Mouse (Mus musculus) Muller cell, postnatal 12 days (primary cell): ENCODE data around the gene Myh13.

ENCODE experiments used
- DNase-seq: peaks from one replicate; pipeline ENCODE4 v3.0.0-alpha.2; 2015; ENCODE audit errors: inconsistent ontology term

Gene Myh13

GRCm38 (mm10) chr11:67321358-67321757, at the start of gene Myh13:
Gene Myh13, plus strand, starts transcription at chr11:67321658.
- DNase-seq = no peak

GRCm38 (mm10) chr11:67276601-67277174, 44.8 kb upstream of the Myh13 start, which contains the start of gene Myh8:
Gene Myh8, plus strand, starts transcription at chr11:67277124.
- DNase-seq = peak; percentile 74

GRCm38 (mm10) chr11:67293440-67293839, 28.0 kb upstream of the Myh13 start:
- DNase-seq = no peak

GRCm38 (mm10) chr11:67313733-67314452, 7.6 kb upstream of the Myh13 start:
- DNase-seq = no peak

GRCm38 (mm10) chr11:67326536-67326935, 5.1 kb downstream of the Myh13 start:
- no peak for DNase-seq

GRCm38 (mm10) chr11:67344556-67344955, 23.1 kb downstream of the Myh13 start:
- no peak for DNase-seq

GRCm38 (mm10) chr11:67345186-67345855, 23.9 kb downstream of the Myh13 start:
- DNase-seq = peak; percentile 64

- no peak for DNase-seq
These were observed 24.4 kb downstream of the Myh13 start for GRCm38 (mm10) chr11:67345856-67346236.

GRCm38 (mm10) chr11:67350153-67350768, 28.8 kb downstream of the Myh13 start:
- DNase-seq = peak; percentile 56

- no peak for DNase-seq
These were observed 31.6 kb downstream of the Myh13 start for GRCm38 (mm10) chr11:67353011-67353410.

GRCm38 (mm10) chr11:67358031-67358430, 36.6 kb downstream of the Myh13 start:
- peak; percentile 64 for DNase-seq

- DNase-seq = no peak
These were observed 40.8 kb downstream of the Myh13 start for GRCm38 (mm10) chr11:67362236-67362635.

- DNase-seq = no peak
These were observed 43.1 kb downstream of the Myh13 start for GRCm38 (mm10) chr11:67364551-67364950.

GRCm38 (mm10) chr11:67364986-67365721, 43.7 kb downstream of the Myh13 start:
- DNase-seq = no peak

- peak; percentile 82 for DNase-seq
These were observed 45.5 kb downstream of the Myh13 start for GRCm38 (mm10) chr11:67366936-67367335.

GRCm38 (mm10) chr11:67373333-67373732, 51.9 kb downstream of the Myh13 start:
- DNase-seq = no peak

GRCm38 (mm10) chr11:67376308-67376707, 54.9 kb downstream of the Myh13 start:
- peak; percentile 22 for DNase-seq

- DNase-seq = peak; percentile 95
These were observed 58.4 kb downstream of the Myh13 start for GRCm38 (mm10) chr11:67379703-67380510.

- no peak for DNase-seq
These were observed 60.4 kb downstream of the Myh13 start for GRCm38 (mm10) chr11:67381833-67382232.

- no peak for DNase-seq
These were observed 63.2 kb downstream of the Myh13 start for GRCm38 (mm10) chr11:67384653-67385052.
